Mouse (Mus musculus) CH12.LX (cell line): ENCODE results near the gene Rrp7a.

ENCODE experiments used
- CTCF ChIP-seq, 2 experiments: IDR thresholded peaks in 1 of 2; conservative IDR thresholded peaks in 1 of 2; 2 replicates each; pipeline ENCODE4 v1.5.1; 2011 to 2012; ENCODE audit warnings: low read depth in 2 of 2, low read length in 2 of 2, improper control_type of control experiment in 1 of 2, inconsistent platforms in 1 of 2, mild to moderate bottlenecking in 1 of 2, moderate library complexity in 1 of 2
- E2F4 ChIP-seq: IDR thresholded peaks from 2 replicates; pipeline ENCODE4 v1.6.1; 2011; ENCODE audit warnings: low read depth, low read length, improper control_type of control experiment; ENCODE audit not compliant: insufficient replicate concordance

DNA sequence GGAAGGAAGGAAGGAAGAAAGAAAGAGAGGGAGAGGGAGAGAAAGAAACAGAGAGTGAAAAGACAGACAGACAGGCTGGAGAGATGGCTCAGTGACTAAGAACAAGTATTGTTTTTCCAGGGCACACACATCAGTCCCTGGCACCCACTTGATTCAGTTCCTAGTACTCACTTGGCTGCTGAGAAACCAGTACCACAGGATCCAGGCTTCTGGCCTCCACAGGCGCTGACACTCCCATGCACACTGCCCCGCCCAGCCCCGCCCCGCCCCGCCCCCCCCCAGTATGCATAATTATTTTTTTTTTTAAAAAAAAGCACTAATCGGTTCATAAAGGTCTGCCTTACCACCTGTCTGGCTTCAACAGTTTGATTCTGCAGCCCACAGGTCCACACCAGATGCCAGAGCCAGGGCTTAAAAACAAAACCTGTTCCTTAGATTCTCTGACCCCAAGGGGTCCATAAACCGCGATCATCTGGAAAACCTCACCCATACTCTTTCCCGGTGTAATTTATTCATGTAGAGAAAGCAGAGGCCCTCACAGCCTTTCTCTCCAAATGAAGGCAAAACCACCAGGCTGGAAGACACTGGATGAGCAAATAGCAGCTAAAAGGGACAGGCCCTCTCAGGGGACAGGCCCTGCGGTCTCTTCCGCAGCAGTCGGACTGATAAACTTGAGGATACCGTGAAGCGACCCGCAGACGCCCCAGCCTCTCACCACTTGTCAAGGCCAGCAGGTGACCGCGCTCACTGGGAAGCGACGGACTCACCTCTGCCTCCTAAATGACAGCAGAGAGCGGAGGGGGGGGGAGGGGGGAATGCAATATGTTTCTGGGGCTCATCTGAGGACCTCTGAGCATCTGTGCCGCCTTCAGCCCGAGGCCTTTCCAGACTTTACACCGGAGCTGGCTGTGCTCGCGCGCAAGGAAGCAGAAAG lies 33.8 kb downstream of the Rrp7a start:
- TF ChIP-seq CTCF (conservative IDR thresholded peaks at IDR 0.05 in 1 of 2, IDR thresholded peaks at IDR 0.05 in 1 of 2; ENCODE audit: low read depth in 2 of 2, low read length in 2 of 2) (no peak), E2F4 (no peak)
